Mouse (Mus musculus): ENCODE data around the gene Mt4. TPM values are rescaled to one million over a fixed set of nuclear protein-coding genes. Genes with fewer than 3 reads are reported as not detected.
"Not testable (repeated sequence)": the region's sequence is repeated elsewhere in the genome, so short reads cannot be mapped to it uniquely, and the experiment has no call there.

The Mt4 gene
- polyA plus RNA-seq, 1 experiment from 2014 or later = not detected

DNA sequence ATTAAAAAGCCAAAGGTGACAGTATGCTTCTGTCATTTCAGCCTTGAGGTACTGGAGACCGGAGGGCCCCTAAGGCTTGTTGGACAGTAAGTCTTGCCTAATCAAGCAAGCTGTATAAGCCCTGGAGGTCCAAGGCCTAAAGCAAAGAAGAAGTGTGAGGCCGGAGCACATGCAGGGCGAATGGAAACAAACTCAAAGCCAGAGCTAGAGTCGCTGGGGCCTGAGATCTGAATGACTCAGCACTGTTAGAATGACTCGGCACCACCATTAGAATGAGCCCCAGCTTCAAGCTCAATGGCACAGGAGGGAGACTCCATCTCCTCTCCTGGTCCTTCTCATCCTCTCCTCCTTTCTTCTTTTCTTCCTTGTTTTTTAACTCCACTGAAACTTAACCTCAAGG, 13.9 kb downstream of the Mt4 start:
- Histone ChIP-seq H3K4me3 (no peak overlapping the region), H3K36me3 (no peaks in the 10 kb centered on the region), H3K9me3 (replicated peaks) (no peaks in the 10 kb centered on the region), H3K27me3 (ENCODE audit: low read depth, poor library complexity, severe bottlenecking) (peaks cover 48% of the 10 kb centered on the region), H3K27ac (no peak overlapping the region), H3K4me1 (peaks cover 19% of the 10 kb centered on the region)
- WGBS = 80% methylated on average over 5 of the region's 5 CpGs
- DNase-seq (ENCODE audit: low spot score) = no peak

DNA sequence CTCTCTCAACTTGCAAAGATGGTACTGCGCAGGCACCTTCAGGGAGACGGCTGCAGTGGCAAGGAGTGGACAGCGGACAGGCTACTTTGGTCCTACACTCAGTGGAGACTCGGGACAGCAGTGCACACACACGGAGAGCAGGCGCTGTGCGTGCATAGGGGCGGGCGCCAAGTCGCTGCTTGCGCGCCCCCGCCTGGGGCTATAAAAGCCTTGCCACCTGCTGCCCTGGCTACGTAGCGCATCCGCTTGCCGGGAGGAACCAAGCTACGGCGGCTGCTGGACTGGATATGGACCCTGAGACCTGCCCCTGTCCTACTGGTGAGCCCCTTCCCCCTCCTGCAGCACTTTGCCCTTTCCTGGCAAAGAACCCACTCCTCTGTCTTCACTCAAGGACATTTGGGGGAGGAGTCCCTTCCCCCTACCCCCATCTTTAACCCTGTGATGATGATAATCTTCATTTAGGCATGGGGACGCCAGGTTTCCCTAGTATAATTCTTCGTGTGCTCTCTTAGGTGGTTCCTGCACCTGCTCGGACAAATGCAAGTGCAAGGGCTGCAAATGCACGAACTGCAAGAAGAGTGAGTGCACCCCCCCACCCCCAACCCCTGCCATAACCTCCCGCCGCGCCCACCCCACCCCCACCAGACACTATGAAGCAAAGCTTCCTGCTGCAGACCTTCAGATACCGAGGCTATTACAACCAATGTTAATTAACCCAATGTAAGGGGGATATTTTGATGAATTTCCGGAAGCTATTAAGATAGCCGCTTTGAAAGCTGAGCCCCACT, 15.7 kb downstream of the Mt4 start, which contains the start of gene Mt3:
Gene Mt3, plus strand, starts transcription at position 95 of the 788 bp plus-strand sequence.
- Histone ChIP-seq H3K4me3 (peak within 1 kb of the TSS; percentile 40), H3K36me3 (no peaks in the 10 kb centered on the region), H3K27me3 (ENCODE audit: low read depth, poor library complexity, severe bottlenecking) (peaks cover 48% of the 10 kb centered on the region), H3K27ac (no peak within 1 kb of the TSS), H3K9me3 (replicated peaks) (no peaks in the 10 kb centered on the region), H3K4me1 (peaks cover 19% of the 10 kb centered on the region)
- peak; percentile 63 for DNase-seq (ENCODE audit: low spot score)
- WGBS = 2% methylated on average over 29 of the region's 29 CpGs

DNA sequence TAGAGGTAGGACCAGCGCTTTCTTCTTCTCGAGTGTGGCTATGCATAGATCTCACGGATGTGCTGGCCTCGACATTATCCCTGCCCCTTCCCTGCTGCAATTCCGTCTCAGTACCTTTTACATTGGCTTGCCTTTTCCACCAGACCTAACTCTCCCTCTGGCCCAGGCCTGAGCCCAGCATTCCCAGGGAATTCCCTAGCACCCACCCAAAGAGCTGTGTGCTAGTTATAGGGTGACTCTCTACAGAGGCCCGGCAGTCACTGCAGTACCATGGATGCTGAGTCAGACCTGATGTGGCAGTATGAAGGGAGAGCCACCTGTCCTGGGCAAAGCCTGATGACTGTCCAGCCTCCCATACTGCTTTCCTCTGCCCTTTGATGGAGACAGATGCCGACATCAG, 16.5 kb downstream of the Mt4 start:
- H3K4me1 ChIP-seq = peaks cover 19% of the 10 kb centered on the region
- peaks cover 48% of the 10 kb centered on the region for H3K27me3 ChIP-seq (ENCODE audit: low read depth, poor library complexity, severe bottlenecking)
- H3K4me3 ChIP-seq = peak overlapping the region; percentile 40; the same call in 1 of the 2 replicates
- no peak overlapping the region for H3K27ac ChIP-seq
- WGBS = 19% methylated on average over 7 of the region's 7 CpGs
- no peaks in the 10 kb centered on the region for H3K9me3 ChIP-seq (replicated peaks)
- H3K36me3 ChIP-seq = no peaks in the 10 kb centered on the region
- DNase-seq (ENCODE audit: low spot score) = no peak

DNA sequence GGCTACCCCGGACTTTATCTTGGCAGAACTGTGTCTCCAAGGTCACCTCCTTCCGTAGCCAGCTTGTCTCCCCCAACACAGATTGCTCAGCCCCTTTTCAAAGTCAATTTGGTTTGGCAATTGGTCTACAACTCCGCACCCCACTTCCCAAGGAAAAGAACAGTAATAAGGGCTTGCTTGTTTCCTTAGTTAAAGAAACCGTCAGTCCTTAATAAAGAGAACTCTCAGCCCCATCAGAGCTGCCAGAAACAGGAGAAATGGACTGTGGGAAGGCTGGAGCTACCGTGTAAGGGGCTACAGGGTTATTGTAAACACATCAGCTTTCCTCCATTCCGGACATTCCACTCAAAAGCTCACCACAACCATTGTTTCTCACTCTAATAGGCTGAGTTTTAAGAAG, 17.5 kb downstream of the Mt4 start:
- Histone ChIP-seq H3K4me3 (no peak overlapping the region), H3K9me3 (replicated peaks) (no peaks in the 10 kb centered on the region), H3K36me3 (no peaks in the 10 kb centered on the region), H3K4me1 (peaks cover 19% of the 10 kb centered on the region), H3K27ac (no peak overlapping the region), H3K27me3 (ENCODE audit: low read depth, poor library complexity, severe bottlenecking) (peaks cover 48% of the 10 kb centered on the region)
- no peak for DNase-seq (ENCODE audit: low spot score)
- 60% methylated on average over 6 of the region's 6 CpGs for WGBS

DNA sequence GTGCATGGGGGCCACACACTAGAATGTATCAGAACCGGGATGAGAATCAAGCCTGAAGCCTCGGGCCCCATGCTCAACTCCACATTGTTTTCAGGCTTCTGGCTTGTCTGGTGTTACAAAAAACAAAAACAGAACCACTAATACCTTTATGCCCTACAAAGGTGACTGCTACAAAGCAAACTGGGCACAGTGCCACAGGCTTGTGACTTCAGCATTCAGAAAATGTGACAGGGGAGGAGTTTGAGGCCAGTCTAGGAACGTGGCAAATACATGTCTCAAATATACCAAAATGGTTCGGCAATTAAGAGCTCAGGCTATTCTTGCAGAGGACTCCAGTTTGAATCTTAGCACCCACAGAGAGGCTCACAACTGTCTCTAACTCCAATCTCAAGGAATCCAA, 19.1 kb downstream of the Mt4 start:
- DNase-seq (ENCODE audit: low spot score) = no peak
- WGBS = 84% methylated on average over 4 of the region's 4 CpGs

DNA sequence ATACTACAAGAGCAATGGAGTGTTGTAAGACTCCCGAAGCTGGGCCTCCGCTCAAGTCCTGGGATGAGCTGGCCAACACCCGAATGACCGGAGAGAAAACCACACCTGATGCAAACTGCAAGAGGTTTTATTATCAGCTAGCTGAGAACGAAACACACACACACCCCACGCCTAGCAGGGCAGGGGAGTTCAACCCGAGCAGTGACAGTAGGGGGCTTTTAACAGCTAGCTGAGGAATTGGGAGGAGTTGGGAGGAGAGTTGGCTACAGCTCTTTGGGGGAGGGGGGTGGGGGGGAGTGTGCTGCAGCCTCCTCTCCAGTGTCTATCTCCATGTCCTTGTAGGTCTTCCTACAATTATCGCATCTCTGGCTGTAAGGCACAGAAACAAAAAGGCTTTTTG, 28.8 kb downstream of the Mt4 start:
- H3K27ac ChIP-seq; DNase-seq (ENCODE audit: low spot score); H3K4me1 ChIP-seq; H3K36me3 ChIP-seq; H3K9me3 ChIP-seq (replicated peaks); H3K4me3 ChIP-seq: not testable (repeated sequence)
- H3K27me3 ChIP-seq (ENCODE audit: low read depth, poor library complexity, severe bottlenecking) = peaks cover 27% of the 10 kb centered on the region
- WGBS = 61% methylated on average over 8 of the region's 8 CpGs

More for the DNA sequence above, 19.1 kb downstream of the Mt4 start:
- no peaks in the 10 kb centered on the region for H3K36me3 ChIP-seq
- H3K9me3 ChIP-seq (replicated peaks) = no peaks in the 10 kb centered on the region
- H3K27me3 ChIP-seq (ENCODE audit: low read depth, poor library complexity, severe bottlenecking) = peaks cover 39% of the 10 kb centered on the region
- no peak overlapping the region for H3K27ac ChIP-seq
- peaks cover 19% of the 10 kb centered on the region for H3K4me1 ChIP-seq
- no peak overlapping the region for H3K4me3 ChIP-seq

DNA sequence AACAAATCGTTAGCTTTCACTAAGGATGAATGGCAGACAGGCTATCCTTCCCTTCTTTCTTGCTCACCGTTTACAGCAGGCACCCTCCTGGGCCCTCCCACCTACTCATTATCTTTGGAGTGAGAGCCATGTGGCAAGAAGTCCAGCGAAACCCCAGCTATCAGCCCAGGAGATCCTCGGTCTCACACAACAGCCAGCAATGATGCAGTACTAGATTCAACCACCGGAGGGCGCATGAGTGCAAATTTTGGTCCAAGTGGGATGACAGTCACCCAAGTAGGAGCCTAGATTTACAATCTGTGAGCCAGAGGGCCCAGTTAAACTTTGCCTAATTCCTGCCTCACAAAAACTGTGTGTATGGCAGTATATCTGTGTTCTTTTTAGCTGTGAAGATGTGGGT, 30.2 kb downstream of the Mt4 start:
- H3K27ac ChIP-seq = no peak overlapping the region
- H3K27me3 ChIP-seq (ENCODE audit: low read depth, poor library complexity, severe bottlenecking) = peaks cover 41% of the 10 kb centered on the region
- 3% methylated on average over 6 of the region's 6 CpGs for WGBS
- peak; percentile 94 for DNase-seq (ENCODE audit: low spot score)
- H3K9me3 ChIP-seq (replicated peaks) = no peaks in the 10 kb centered on the region
- H3K36me3 ChIP-seq = no peaks in the 10 kb centered on the region
- no peak overlapping the region for H3K4me3 ChIP-seq
- peaks cover 10% of the 10 kb centered on the region for H3K4me1 ChIP-seq

DNA sequence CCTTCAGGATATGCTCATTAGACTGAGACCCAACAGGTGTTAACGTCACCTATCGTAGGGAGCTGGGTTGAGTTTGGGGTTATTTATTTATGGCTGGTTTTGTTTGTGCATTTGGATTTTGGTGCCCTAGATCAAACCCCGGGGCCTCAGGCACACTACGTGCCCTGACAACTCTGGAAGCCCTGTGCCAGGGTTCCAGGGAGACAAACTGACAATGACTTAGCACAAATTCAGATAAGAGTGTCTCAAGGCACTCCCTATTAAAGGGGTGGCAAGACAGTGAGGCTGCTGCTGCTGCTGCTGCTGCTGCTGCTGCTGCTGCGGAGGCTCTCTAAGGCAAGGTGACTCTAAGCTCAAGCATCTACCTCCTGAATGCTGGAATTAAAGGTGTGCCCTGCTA, 32.5 kb downstream of the Mt4 start:
- Histone ChIP-seq H3K4me3 (no peak overlapping the region), H3K36me3 (no peaks in the 10 kb centered on the region), H3K4me1 (peaks cover 24% of the 10 kb centered on the region), H3K9me3 (replicated peaks) (no peaks in the 10 kb centered on the region), H3K27ac (no peak overlapping the region), H3K27me3 (ENCODE audit: low read depth, poor library complexity, severe bottlenecking) (peaks cover 64% of the 10 kb centered on the region)
- DNase-seq (ENCODE audit: low spot score) = no peak
- 84% methylated on average over 5 of the region's 5 CpGs for WGBS

DNA sequence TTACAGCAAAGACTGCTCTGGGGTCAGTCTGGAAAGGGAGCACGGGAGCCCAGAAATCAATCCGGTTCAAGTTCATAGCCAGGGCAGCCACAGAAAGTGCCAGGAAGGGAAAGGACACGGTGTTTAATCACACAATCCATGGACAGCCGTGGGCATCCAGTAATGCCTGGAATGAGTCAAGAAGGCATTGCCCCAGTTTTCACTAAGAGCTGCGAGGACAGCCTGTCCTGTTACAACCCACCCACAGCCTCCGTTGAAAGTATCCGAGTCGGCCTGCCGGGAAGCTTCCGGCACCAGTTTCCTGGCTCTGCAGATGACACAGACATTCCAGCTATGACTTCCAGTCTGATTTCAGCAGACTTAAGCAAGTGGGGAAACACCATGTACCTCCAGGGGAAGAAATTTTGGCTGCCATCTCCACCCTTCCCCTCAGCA, 34.3 kb downstream of the Mt4 start:
- Histone ChIP-seq H3K27ac (no peak overlapping the region), H3K4me3 (peak overlapping the region; percentile 51; the same call in 1 of the 2 replicates), H3K36me3 (no peaks in the 10 kb centered on the region), H3K4me1 (peaks cover 24% of the 10 kb centered on the region), H3K27me3 (ENCODE audit: low read depth, poor library complexity, severe bottlenecking) (peaks cover 82% of the 10 kb centered on the region), H3K9me3 (replicated peaks) (no peaks in the 10 kb centered on the region)
- 53% methylated on average over 10 of the region's 10 CpGs for WGBS
- DNase-seq (ENCODE audit: low spot score) = no peak

DNA sequence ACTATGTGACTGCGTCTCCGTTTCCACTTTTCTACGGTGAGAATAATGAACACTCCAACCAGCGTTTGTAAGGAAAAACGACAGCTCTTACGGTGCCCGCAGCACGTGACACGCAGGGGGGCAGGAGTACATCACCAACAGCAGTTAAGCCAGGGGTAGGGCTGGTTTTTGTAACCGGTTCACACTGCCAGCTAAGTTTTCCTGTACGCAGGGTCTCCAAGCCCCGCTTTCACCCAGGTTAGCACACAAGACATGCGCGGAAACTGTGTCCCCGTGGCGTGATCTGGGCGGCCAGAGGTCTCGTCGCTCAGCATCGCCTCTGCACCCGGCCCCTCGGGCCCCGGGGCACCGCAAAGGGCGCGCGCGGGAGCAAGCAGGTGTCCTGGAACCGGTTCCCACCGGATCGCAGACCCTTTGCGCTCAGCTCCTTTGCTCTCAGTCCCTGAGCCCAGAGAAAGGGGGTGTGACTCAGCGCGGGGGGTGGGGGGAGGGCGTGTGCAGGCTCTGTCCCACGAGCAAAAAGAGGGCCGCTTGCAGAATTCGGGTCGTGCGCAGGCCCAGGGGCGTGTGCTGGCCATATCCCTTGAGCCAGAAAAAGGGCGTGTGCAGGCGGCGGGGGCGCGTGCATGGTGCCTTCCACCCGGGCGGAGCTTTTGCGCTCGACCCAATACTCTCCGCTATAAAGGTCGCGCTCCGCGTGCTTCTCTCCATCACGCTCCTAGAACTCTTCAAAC, 35.2 kb downstream of the Mt4 start, which contains the start of gene Mt2:
Gene Mt2, plus strand, starts transcription at position 590 of the 734 bp plus-strand sequence.
- peak; percentile 66 for DNase-seq (ENCODE audit: low spot score)
- no peaks in the 10 kb centered on the region for H3K9me3 ChIP-seq (replicated peaks)
- H3K4me1 ChIP-seq = peaks cover 24% of the 10 kb centered on the region
- peak within 1 kb of the TSS; percentile 51 for H3K4me3 ChIP-seq
- peaks cover 91% of the 10 kb centered on the region for H3K27me3 ChIP-seq (ENCODE audit: low read depth, poor library complexity, severe bottlenecking)
- peak within 1 kb of the TSS; percentile 17; the same call in 1 of the 2 replicates for H3K27ac ChIP-seq
- 1% methylated on average over 56 of the region's 56 CpGs for WGBS
- no peaks in the 10 kb centered on the region for H3K36me3 ChIP-seq

DNA sequence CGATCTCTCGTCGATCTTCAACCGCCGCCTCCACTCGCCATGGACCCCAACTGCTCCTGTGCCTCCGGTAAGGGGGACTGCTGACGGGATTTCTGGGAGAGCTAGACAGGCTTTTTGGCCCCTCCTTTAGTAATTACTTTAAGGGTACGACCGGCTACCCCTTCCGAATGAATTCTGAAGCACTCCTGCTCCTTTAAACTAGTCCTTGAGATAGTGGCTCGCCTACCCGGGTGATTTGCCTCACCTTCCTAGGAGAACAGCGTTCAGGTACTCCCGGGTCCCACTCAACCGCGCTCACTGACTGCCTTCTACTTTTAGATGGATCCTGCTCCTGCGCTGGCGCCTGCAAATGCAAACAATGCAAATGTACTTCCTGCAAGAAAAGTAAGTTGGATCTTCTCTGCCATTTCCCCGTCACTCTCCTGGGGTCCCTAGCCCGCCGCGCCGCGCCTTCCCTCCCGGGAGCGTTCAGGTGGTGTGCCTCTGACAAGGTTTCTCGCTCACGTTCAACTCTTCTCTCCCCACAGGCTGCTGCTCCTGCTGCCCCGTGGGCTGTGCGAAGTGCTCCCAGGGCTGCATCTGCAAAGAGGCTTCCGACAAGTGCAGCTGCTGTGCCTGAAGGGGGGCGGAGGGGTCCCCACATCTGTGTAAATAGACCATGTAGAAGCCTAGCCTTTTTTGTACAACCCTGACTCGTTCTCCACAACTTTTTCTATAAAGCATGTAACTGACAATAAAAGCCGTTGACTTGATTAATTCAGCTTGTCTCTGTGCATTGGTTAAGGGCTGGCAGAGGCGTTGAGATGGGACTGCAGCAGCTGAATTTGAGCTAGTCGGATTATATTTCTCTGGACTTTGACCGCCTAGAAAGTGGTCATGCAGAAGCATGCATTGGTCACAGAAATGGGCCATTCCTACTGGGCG, 36.1 kb downstream of the Mt4 start:
- Histone ChIP-seq H3K4me1 (peaks cover 24% of the 10 kb centered on the region), H3K27me3 (ENCODE audit: low read depth, poor library complexity, severe bottlenecking) (peaks cover 96% of the 10 kb centered on the region), H3K9me3 (replicated peaks) (no peaks in the 10 kb centered on the region), H3K27ac (0 out of 2 replicates have a peak overlapping the region, but pooled peaks have one; percentile 17), H3K4me3 (peak overlapping the region; percentile 51), H3K36me3 (no peaks in the 10 kb centered on the region)
- peak; percentile 64 for DNase-seq (ENCODE audit: low spot score)
- WGBS = 3% methylated on average over 39 of the region's 39 CpGs

DNA sequence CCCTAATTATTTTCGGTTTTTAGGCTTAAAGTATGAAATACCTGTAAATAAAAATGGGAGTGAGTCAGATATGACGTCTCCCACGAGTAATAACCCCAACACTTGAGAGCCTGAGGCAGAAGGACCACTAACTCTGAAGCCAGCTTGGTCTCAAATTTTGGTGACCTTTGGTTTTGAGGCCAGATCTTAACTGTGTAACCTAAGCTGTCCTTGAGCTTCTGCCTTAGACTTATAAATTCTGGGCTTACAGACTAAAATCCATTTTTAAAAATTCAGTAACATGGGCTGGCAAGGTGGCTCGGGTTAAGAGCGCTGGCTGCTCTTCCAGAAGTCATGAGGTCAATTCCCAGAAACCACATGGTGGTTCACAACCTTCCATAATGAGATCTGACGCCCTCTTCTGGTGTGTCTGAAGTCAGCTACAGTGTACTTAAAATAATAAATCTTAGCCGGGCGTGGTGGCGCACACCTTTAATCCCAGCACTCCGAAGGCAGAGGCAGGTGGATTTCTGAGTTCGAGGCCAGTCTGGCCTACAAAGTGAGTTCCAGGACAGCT, 36.9 kb downstream of the Mt4 start:
- no peaks in the 10 kb centered on the region for H3K36me3 ChIP-seq
- peaks cover 28% of the 10 kb centered on the region for H3K4me1 ChIP-seq
- WGBS = 49% methylated on average over 11 of the region's 11 CpGs
- H3K9me3 ChIP-seq (replicated peaks) = no peaks in the 10 kb centered on the region
- DNase-seq (ENCODE audit: low spot score) = no peak
- H3K27me3 ChIP-seq (ENCODE audit: low read depth, poor library complexity, severe bottlenecking) = peaks cover 100% of the 10 kb centered on the region
- no peak overlapping the region for H3K27ac ChIP-seq
- no peak overlapping the region for H3K4me3 ChIP-seq

All from limb, embryonic 10.5 days (tissue).